Mouse (Mus musculus): ENCODE measurements around the gene Il1rap. TPM values are rescaled to one million over a fixed set of nuclear protein-coding genes. Genes with fewer than 3 reads are reported as not detected.

Il1rap gene
- polyA plus RNA-seq, 1 experiment from 2014 or later: 4.5 TPM

- H3K9ac ChIP-seq (ENCODE audit: low read depth, low read length): no peak overlapping the region
- 62% methylated on average over 5 of the region's 5 CpGs for WGBS
- ATAC-seq (replicated peaks; ENCODE audit: low FRiP score) (no peak), DNase-seq (ENCODE audit: low spot score) (no peak)
- no peaks in the 10 kb centered on the region for H3K27me3 ChIP-seq (replicated peaks; ENCODE audit: control insufficient read depth, insufficient read depth, low read length)
- H3K4me3 ChIP-seq (ENCODE audit: low read depth, low read length): no peak overlapping the region
- H3K4me2 ChIP-seq: no peak overlapping the region
- no peaks in the 10 kb centered on the region for H3K36me3 ChIP-seq (ENCODE audit: control insufficient read depth, insufficient read depth, low read length)
- no peaks in the 10 kb centered on the region for H3K9me3 ChIP-seq (ENCODE audit: control insufficient read depth, low read length)
- H3K27ac ChIP-seq (ENCODE audit: low read depth, low read length): no peak overlapping the region
- H3K4me1 ChIP-seq (replicated peaks; ENCODE audit: control insufficient read depth, insufficient read depth, low read length): no peaks in the 10 kb centered on the region
These were observed 17.1 kb downstream of the Il1rap start for GRCm38 (mm10) chr16:26598591-26598990.

GRCm38 (mm10) chr16:26601482-26601881 lies 20.0 kb downstream of the Il1rap start:
- Histone ChIP-seq H3K9ac (ENCODE audit: low read depth, low read length) (no peak overlapping the region), H3K4me2 (no peak overlapping the region), H3K4me1 (replicated peaks; ENCODE audit: control insufficient read depth, insufficient read depth, low read length) (no peaks in the 10 kb centered on the region), H3K9me3 (ENCODE audit: control insufficient read depth, low read length) (no peaks in the 10 kb centered on the region), H3K36me3 (ENCODE audit: control insufficient read depth, insufficient read depth, low read length) (no peaks in the 10 kb centered on the region), H3K27ac (ENCODE audit: low read depth, low read length) (no peak overlapping the region), H3K4me3 (ENCODE audit: low read depth, low read length) (no peak overlapping the region), H3K27me3 (replicated peaks; ENCODE audit: control insufficient read depth, insufficient read depth, low read length) (no peaks in the 10 kb centered on the region)
- WGBS: 88% methylated on average over 1 of the region's 1 CpGs
- ATAC-seq (replicated peaks; ENCODE audit: low FRiP score) (no peak), DNase-seq (ENCODE audit: low spot score) (no peak)

- H3K4me1 ChIP-seq (replicated peaks; ENCODE audit: control insufficient read depth, insufficient read depth, low read length): no peaks in the 10 kb centered on the region
- no peaks in the 10 kb centered on the region for H3K27me3 ChIP-seq (replicated peaks; ENCODE audit: control insufficient read depth, insufficient read depth, low read length)
- no peaks in the 10 kb centered on the region for H3K36me3 ChIP-seq (ENCODE audit: control insufficient read depth, insufficient read depth, low read length)
- H3K4me3 ChIP-seq (ENCODE audit: low read depth, low read length): no peak overlapping the region
- 82% methylated on average over 3 of the region's 3 CpGs for WGBS
- no peak overlapping the region for H3K9ac ChIP-seq (ENCODE audit: low read depth, low read length)
- H3K27ac ChIP-seq (ENCODE audit: low read depth, low read length): no peak overlapping the region
- ATAC-seq (replicated peaks; ENCODE audit: low FRiP score): no peak
- DNase-seq (ENCODE audit: low spot score): no peak
- H3K4me2 ChIP-seq: no peak overlapping the region
- H3K9me3 ChIP-seq (ENCODE audit: control insufficient read depth, low read length): no peaks in the 10 kb centered on the region
These were observed 23.1 kb downstream of the Il1rap start for GRCm38 (mm10) chr16:26604621-26605020.

GRCm38 (mm10) chr16:26608003-26608402 lies 26.5 kb downstream of the Il1rap start:
- 83% methylated on average over 2 of the region's 2 CpGs for WGBS
- DNase-seq (ENCODE audit: low spot score) (no peak), ATAC-seq (replicated peaks; ENCODE audit: low FRiP score) (no peak)

GRCm38 (mm10) chr16:26610508-26610907 lies 29.0 kb downstream of the Il1rap start:
- H3K27me3 ChIP-seq (replicated peaks; ENCODE audit: control insufficient read depth, insufficient read depth, low read length): no peaks in the 10 kb centered on the region
- DNase-seq (ENCODE audit: low spot score): no peak
- ATAC-seq (replicated peaks; ENCODE audit: low FRiP score): no peak
- H3K4me2 ChIP-seq: no peak overlapping the region
- 89% methylated on average over 1 of the region's 1 CpGs for WGBS
- no peaks in the 10 kb centered on the region for H3K4me1 ChIP-seq (replicated peaks; ENCODE audit: control insufficient read depth, insufficient read depth, low read length)
- no peak overlapping the region for H3K27ac ChIP-seq (ENCODE audit: low read depth, low read length)
- H3K4me3 ChIP-seq (ENCODE audit: low read depth, low read length): no peak overlapping the region
- H3K9ac ChIP-seq (ENCODE audit: low read depth, low read length): no peak overlapping the region
- no peaks in the 10 kb centered on the region for H3K36me3 ChIP-seq (ENCODE audit: control insufficient read depth, insufficient read depth, low read length)
- no peaks in the 10 kb centered on the region for H3K9me3 ChIP-seq (ENCODE audit: control insufficient read depth, low read length)

More at GRCm38 (mm10) chr16:26608003-26608402, 26.5 kb downstream of the Il1rap start:
- H3K9ac ChIP-seq (ENCODE audit: low read depth, low read length): no peak overlapping the region
- H3K4me2 ChIP-seq: no peak overlapping the region
- no peak overlapping the region for H3K27ac ChIP-seq (ENCODE audit: low read depth, low read length)
- H3K9me3 ChIP-seq (ENCODE audit: control insufficient read depth, low read length): no peaks in the 10 kb centered on the region
- no peaks in the 10 kb centered on the region for H3K36me3 ChIP-seq (ENCODE audit: control insufficient read depth, insufficient read depth, low read length)
- no peaks in the 10 kb centered on the region for H3K4me1 ChIP-seq (replicated peaks; ENCODE audit: control insufficient read depth, insufficient read depth, low read length)
- no peaks in the 10 kb centered on the region for H3K27me3 ChIP-seq (replicated peaks; ENCODE audit: control insufficient read depth, insufficient read depth, low read length)
- H3K4me3 ChIP-seq (ENCODE audit: low read depth, low read length): no peak overlapping the region

GRCm38 (mm10) chr16:26612499-26613220 lies 31.2 kb downstream of the Il1rap start:
- 84% methylated on average over 10 of the region's 10 CpGs for WGBS
- no peak for DNase-seq (ENCODE audit: low spot score)
- Histone ChIP-seq H3K27me3 (replicated peaks; ENCODE audit: control insufficient read depth, insufficient read depth, low read length) (no peaks in the 10 kb centered on the region), H3K4me3 (ENCODE audit: low read depth, low read length) (no peak overlapping the region), H3K4me1 (replicated peaks; ENCODE audit: control insufficient read depth, insufficient read depth, low read length) (no peaks in the 10 kb centered on the region), H3K9ac (ENCODE audit: low read depth, low read length) (no peak overlapping the region), H3K27ac (ENCODE audit: low read depth, low read length) (no peak overlapping the region), H3K4me2 (no peak overlapping the region), H3K36me3 (ENCODE audit: control insufficient read depth, insufficient read depth, low read length) (no peaks in the 10 kb centered on the region), H3K9me3 (ENCODE audit: control insufficient read depth, low read length) (no peaks in the 10 kb centered on the region)
- ATAC-seq (replicated peaks; ENCODE audit: low FRiP score): no peak

GRCm38 (mm10) chr16:26623141-26623540 lies 41.6 kb downstream of the Il1rap start:
- H3K36me3 ChIP-seq (ENCODE audit: control insufficient read depth, insufficient read depth, low read length): no peaks in the 10 kb centered on the region
- H3K4me2 ChIP-seq: no peak overlapping the region
- H3K27me3 ChIP-seq (replicated peaks; ENCODE audit: control insufficient read depth, insufficient read depth, low read length): no peaks in the 10 kb centered on the region
- H3K9ac ChIP-seq (ENCODE audit: low read depth, low read length): no peak overlapping the region
- DNase-seq (ENCODE audit: low spot score) (no peak), ATAC-seq (replicated peaks; ENCODE audit: low FRiP score) (no peak)
- H3K4me3 ChIP-seq (ENCODE audit: low read depth, low read length): no peak overlapping the region
- no peaks in the 10 kb centered on the region for H3K9me3 ChIP-seq (ENCODE audit: control insufficient read depth, low read length)
- no peak overlapping the region for H3K27ac ChIP-seq (ENCODE audit: low read depth, low read length)
- no peaks in the 10 kb centered on the region for H3K4me1 ChIP-seq (replicated peaks; ENCODE audit: control insufficient read depth, insufficient read depth, low read length)
- WGBS: 84% methylated on average over 1 of the region's 1 CpGs

- DNase-seq (ENCODE audit: low spot score) (no peak), ATAC-seq (replicated peaks; ENCODE audit: low FRiP score) (no peak)
- 75% methylated on average over 3 of the region's 3 CpGs for WGBS
- Histone ChIP-seq H3K9me3 (ENCODE audit: control insufficient read depth, low read length) (no peaks in the 10 kb centered on the region), H3K27me3 (replicated peaks; ENCODE audit: control insufficient read depth, insufficient read depth, low read length) (no peaks in the 10 kb centered on the region), H3K36me3 (ENCODE audit: control insufficient read depth, insufficient read depth, low read length) (no peaks in the 10 kb centered on the region), H3K27ac (ENCODE audit: low read depth, low read length) (no peak overlapping the region), H3K4me3 (ENCODE audit: low read depth, low read length) (no peak overlapping the region), H3K4me1 (replicated peaks; ENCODE audit: control insufficient read depth, insufficient read depth, low read length) (no peaks in the 10 kb centered on the region), H3K9ac (ENCODE audit: low read depth, low read length) (no peak overlapping the region), H3K4me2 (no peak overlapping the region)
These were observed 44.6 kb downstream of the Il1rap start for GRCm38 (mm10) chr16:26626065-26626464.

GRCm38 (mm10) chr16:26634800-26635199 lies 53.3 kb downstream of the Il1rap start:
- H3K9me3 ChIP-seq (ENCODE audit: control insufficient read depth, low read length): no peaks in the 10 kb centered on the region
- no peak for ATAC-seq (replicated peaks; ENCODE audit: low FRiP score)
- no peaks in the 10 kb centered on the region for H3K27me3 ChIP-seq (replicated peaks; ENCODE audit: control insufficient read depth, insufficient read depth, low read length)
- no peaks in the 10 kb centered on the region for H3K36me3 ChIP-seq (ENCODE audit: control insufficient read depth, insufficient read depth, low read length)
- H3K9ac ChIP-seq (ENCODE audit: low read depth, low read length): no peak overlapping the region
- DNase-seq (ENCODE audit: low spot score): no peak
- WGBS: 51% methylated on average over 2 of the region's 2 CpGs
- no peaks in the 10 kb centered on the region for H3K4me1 ChIP-seq (replicated peaks; ENCODE audit: control insufficient read depth, insufficient read depth, low read length)
- H3K4me2 ChIP-seq: no peak overlapping the region
- H3K27ac ChIP-seq (ENCODE audit: low read depth, low read length): no peak overlapping the region
- no peak overlapping the region for H3K4me3 ChIP-seq (ENCODE audit: low read depth, low read length)
